Mouse (Mus musculus) embryo, embryonic 10 days (tissue): Measurements from ENCODE around the gene Fbxo8.

Source experiments
- DNase-seq: peaks from one replicate; pipeline ENCODE4 v3.0.0-alpha.2; 2015; ENCODE audit warnings: low spot score

Gene Fbxo8

DNA sequence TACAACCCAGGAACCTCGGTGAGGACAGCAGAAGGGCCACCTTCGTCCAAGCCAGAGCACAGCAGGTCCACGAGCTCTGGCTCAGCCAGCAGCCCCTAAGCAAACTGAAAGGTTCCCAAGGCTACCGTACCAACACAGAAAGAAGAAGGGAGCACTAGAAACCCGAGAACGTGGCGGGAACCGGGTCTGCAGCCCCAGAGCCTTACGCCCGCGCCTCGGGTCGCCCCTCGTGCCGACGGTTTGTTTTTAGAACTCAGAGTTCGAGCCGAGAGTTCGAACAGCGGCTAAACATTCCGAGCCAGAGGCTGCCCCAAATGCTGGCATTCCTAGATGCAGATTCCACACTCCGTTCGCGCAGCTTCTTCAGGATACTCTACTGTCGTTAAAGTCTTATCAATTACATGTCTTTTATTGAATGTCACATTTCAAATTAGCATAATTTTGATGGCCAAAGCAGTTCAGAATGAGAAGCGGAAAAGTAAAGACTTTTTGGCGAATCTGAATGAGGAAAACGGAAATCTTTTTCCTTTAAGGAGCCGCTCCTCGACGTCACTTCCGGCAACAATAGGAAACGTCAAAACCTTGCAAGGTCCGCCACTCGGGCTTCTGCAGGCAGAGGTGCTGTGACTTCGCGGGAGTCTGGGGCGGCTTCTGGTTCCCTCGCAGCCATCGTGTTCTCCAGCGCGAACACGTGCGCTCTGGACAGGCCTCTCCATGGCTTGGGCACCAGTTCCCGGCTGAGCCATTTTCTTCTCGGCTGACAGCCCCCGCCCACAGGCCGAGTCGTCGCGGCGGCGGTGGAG lies at the start of gene Fbxo8, which contains the start of gene Cep44:
Fbxo8 (plus strand) TSS at position 533 of the 803 bp plus-strand sequence.
Cep44 (minus strand) TSS at position 490 of the 803 bp plus-strand sequence.
- peak; percentile 95 for DNase-seq

GRCm38 (mm10) chr8:56501911-56502310 lies 49.0 kb upstream of the Fbxo8 start:
- no peak for DNase-seq

DNA sequence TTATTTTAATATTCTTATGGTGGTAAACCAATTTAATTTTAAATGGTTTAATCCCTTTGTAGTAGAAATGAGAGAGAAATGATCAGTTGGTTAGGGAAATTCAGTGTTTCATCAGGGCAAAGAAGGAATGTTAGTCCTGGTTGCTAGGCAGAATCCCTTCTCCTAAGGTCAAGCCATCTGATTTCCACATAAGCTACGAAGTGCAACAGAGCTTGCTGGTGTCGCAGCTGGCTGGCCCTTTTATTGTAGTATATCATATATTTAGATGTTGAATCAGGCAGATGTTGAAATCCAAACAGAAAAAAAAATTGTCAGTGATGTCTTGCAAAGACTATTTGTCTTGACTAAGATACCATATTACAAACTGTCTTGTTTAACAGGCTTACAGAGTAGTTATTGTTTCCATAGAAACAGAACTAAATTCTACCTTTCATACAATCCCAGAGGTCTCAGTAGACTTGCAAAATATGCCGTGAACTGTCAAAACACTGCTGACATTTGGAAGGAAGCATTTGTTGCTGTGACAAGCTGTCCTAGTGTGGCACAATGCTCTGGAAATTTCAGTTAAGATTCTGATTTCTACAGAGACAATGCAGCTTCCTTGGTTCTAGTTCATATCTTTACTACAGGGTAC lies 42.5 kb upstream of the Fbxo8 start:
- peak; percentile 1 for DNase-seq

DNA sequence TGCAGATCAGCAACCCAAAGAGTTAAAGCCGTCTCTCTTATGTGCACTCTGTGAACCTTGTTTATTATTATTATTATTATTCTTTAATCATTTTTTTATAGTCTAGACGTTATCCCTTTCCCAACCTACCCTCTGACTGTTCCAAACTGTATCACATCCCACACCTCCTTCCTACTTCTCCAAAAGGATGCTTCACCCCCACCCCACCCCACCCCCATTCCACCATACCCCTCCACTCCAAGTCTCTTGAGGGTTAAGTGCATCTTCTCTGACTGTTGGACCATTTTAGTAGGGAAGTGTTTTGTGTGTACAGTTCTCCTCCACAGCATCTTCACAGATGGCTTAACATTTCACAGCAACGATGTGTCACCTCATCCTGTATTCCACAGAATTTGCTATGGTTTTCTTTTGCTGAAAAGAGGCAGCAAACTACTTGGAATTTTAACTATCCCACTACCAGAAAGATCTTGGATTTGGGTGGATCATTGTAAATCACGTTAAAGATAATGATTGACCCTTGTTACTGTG lies 41.9 kb upstream of the Fbxo8 start:
- no peak for DNase-seq

- no peak for DNase-seq
These were observed 32.0 kb upstream of the Fbxo8 start for GRCm38 (mm10) chr8:56518848-56519247.

DNA sequence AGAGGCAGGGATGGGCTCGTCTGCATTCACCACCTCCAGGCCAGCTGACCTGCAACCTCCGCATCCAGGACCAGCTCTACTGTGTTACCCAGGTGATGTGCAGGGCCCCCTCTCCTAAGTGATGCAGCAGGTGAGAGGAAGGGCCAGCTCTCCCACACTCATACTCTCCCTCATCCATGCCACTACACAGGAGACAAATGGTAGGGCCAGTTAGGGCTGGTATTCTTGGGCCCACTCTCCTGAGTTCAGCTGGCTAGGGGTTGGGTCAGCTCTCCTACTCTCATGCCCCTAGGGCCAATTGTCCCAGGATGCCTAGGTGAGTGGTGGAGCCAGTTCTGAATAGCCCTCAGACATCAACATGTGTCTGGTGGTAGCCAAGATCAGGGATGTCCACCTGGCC lies 30.6 kb upstream of the Fbxo8 start:
- DNase-seq = no peak

DNA sequence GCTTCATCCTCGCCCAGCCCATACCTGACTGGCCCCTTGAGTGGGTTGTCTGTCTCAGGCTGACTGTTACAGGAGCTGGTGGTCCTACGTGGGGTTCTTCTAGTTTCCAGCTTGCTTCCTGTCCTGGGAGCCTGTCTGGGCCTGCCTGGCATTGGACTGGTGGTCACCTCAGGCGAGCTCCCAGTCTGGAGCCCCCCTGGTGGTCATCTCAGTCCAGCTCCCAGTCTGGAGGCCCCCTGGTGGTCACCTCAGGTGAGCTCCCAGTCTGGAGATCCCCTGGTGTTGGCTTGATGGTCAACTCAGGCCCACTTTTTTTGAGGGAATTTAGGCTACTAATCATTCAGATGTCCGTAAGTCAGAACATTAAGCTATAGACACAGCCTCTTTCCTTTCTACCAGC lies 29.8 kb upstream of the Fbxo8 start:
- no peak for DNase-seq

- no peak for DNase-seq
These were observed 22.0 kb upstream of the Fbxo8 start for GRCm38 (mm10) chr8:56528869-56529268.

DNA sequence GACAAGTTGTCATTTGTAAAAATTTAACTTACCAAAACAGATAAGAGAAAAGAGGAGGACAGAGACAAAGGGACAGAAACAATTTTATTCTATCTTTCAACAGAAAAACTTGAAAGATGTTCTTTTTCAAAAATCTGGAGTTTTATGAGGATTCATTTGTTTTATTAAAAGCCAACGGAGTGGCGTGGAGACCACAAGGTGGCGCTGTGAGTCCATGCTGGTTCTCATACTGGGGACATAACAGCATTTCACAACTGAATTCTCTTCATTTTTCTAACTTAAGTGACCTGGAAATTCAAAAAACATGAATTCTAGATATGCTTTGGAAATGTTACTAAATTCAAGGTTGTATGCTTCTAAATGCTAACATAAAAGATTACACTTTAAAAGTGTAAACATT lies 20.5 kb upstream of the Fbxo8 start:
- DNase-seq = peak; percentile 81

DNA sequence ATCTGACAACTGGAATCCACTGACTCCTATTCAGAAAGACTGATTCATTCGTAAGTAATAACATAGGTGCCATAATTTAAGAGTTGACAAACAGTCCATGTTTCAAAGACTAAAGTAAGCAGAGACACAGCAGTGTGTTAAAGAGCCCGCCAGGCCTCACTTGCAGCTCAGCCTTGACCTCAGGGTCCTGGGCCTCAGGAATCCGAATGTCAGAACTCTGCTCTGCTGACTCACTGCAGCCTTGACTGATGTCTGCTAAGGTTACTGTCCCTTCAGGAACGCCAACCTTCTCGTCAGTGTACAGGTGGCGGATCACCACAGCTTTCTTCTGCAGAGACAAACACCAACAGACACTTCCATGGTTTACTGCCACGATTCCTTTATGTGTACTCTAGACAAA lies 10.2 kb upstream of the Fbxo8 start:
- DNase-seq = no peak

DNA sequence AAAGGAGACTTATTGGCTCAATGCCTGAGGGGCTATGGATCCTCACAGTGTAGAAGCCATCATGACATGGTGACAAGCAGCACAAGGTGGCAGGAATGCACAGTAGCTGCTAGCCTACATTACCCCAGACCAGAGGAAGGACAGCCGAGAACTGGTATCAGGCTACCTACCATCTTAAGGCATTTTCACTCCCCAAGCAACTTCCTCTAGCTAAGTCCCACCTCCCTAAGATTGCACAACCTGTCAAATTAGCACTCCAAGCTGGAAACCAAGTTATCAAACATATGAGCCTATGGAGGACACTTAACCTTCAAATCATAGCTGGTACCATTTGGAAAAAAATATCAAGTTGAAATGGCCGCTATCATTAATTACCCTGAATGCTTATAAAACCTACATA lies 3.0 kb upstream of the Fbxo8 start:
- DNase-seq = no peak

- DNase-seq = peak; percentile 88
These were observed 517 bp downstream of the Fbxo8 start for GRCm38 (mm10) chr8:56551361-56551852.

DNA sequence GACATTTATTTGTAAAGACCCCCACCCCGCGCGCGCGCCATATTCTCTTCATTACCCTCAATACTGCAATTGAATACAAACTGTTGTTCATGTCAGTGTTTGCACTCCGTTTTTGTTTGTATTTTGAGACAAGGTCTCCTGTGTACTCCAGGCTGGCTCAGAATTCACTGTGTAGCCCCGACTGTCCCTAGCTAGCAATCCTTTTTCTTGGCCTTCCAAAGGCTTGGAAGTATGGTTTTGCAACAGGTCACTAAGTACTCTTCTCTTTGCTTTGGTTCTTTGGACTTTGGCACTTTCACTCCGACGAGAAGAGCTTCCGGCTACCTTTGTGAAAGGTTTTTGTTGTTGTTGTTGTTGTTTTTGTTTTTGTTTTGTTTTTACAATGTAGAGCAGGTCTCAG lies 1.2 kb downstream of the Fbxo8 start:
- no peak for DNase-seq

DNA sequence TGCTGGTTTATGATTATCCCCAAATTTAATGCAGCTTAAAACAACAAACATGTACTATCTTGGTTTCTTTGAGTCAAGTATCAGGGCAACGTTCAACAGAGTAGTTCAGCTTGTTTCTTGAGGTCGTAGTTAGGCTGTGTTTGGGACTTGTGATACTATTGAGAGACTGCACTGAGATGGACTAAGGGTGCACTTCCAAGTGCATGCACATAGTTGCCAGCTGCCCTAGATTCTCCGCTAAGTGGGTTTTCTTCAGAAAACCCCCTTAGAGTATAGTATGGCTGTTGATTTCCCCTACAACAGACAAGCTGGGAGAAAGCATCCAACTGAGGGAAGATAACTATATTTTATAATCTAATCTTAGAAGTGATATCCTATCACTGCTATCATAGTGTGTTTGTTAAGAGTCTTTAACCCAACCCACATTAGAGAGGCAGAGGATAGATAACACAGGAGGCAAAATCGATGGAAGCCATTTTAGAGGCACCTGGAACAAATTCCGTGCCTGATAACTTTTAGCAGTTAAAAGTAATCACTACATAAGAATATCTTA lies 1.7 kb downstream of the Fbxo8 start:
- no peak for DNase-seq

GRCm38 (mm10) chr8:56564399-56565047 lies 13.6 kb downstream of the Fbxo8 start:
- no peak for DNase-seq

DNA sequence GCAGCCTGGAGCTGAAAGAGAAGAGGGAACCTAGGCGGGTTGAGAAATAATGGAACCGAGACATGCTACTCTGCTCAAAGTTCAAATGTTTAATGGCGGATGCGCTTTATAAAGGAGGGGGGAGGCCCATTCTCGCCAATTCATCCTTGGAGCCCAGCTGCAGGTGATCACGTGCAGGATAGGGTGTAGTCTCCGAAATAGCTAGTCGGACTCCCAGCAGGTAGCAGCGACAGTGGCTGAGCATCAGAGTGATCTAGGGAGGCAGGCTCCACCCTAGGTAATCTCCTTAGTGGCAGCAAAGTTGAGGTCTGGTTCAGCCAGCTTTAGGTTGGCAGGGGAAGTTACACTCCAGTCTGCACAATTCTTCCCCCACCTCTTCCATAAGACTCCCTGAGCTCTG lies 16.0 kb downstream of the Fbxo8 start:
- no peak for DNase-seq

- DNase-seq = no peak
These were observed 30.0 kb downstream of the Fbxo8 start for GRCm38 (mm10) chr8:56580918-56581317.

DNA sequence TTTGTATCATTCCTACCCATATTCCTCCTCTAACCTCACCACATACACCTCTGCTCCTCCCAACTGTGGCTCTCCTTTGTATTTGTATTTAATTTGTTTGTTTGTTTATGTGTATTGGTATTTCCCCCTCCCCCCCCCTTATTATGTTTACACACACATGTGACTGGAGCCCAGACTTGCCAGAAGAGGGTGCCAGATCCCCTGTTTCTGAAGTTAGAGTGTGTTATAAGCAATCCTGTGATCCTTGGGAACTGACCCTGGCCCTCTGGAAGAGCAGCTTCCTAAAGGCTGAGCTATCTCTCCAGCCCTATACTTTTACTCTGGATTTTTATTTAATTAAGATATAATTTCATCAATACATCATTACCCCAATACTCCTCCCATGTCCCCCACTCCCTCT lies 32.0 kb downstream of the Fbxo8 start:
- DNase-seq = no peak

GRCm38 (mm10) chr8:56589004-56589403 lies 38.1 kb downstream of the Fbxo8 start:
- no peak for DNase-seq

DNA sequence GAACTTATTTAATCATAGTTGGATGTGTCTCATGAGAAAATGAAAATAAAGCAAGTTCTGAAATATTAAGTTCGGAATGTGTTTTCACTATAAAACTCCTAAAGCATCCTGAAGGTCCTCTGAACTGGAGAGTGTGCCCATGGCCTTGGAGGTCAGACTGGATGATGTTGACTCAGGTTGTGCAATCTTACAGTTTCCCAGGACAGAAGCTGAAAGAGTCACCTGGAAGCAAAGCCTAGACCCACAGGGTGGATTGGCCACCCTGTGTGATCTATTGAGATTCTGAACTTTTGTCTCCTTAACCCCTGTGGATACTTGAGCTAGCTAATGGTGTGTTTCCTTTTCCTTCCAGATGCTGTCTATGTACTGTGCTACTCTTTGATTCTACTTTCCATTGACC lies 40.2 kb downstream of the Fbxo8 start:
- no peak for DNase-seq

DNA sequence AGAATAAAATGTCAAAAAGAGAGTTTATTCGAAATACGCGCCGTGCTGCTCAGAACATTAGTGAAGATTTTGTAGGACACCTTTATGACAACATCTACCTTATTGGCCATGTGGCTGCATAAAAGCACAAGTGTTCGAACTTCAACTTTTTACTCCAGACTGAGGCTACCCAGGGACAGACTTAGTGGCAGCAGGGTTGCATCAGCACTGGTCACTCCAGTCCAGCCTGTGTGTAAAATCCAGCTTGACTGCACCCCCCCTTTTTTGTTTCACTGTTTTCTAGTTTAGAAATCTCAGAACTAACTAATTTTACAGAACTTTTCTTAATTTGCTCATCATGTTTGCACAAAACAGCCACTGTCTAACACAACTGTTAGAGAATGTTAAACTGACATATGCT lies 40.6 kb downstream of the Fbxo8 start:
- no peak for DNase-seq

- DNase-seq = no peak
These were observed 55.6 kb downstream of the Fbxo8 start for GRCm38 (mm10) chr8:56606481-56606880.
